Mouse (Mus musculus) kidney, postnatal 36 days (tissue): ENCODE results near the gene Sipa1l3.

Source experiments
- DNase-seq, 2 experiments: peaks; one replicate each; pipeline ENCODE4 v3.0.0; 2021 to 2022; ENCODE audit warnings: mixed read lengths in 2 of 2

The Sipa1l3 gene

GRCm38 (mm10) chr7:29301127-29301566, 217.3 kb downstream of the Sipa1l3 start:
- peak; percentile 59 to 84 for DNase-seq

GRCm38 (mm10) chr7:29296998-29297397, 221.4 kb downstream of the Sipa1l3 start:
- DNase-seq, result peak; percentile 78 to 81

- no peak for DNase-seq
Observed at GRCm38 (mm10) chr7:29295861-29296647, 222.4 kb downstream of the Sipa1l3 start.

- no peak for DNase-seq
Observed at GRCm38 (mm10) chr7:29294111-29294761, 224.2 kb downstream of the Sipa1l3 start.

GRCm38 (mm10) chr7:29293131-29294065, 225.0 kb downstream of the Sipa1l3 start:
- peak; percentile 47 to 49 for DNase-seq

- DNase-seq, result peak in 1 of 2 experiments; percentile 29
Observed at GRCm38 (mm10) chr7:29292458-29293098, 225.9 kb downstream of the Sipa1l3 start.

GRCm38 (mm10) chr7:29291616-29292457, 226.6 kb downstream of the Sipa1l3 start:
- peak; percentile 35 to 54 for DNase-seq

GRCm38 (mm10) chr7:29290691-29291485, 227.6 kb downstream of the Sipa1l3 start:
- no peak for DNase-seq

GRCm38 (mm10) chr7:29289856-29290255, 228.6 kb downstream of the Sipa1l3 start:
- DNase-seq, result no peak

GRCm38 (mm10) chr7:29288942-29289638, 229.4 kb downstream of the Sipa1l3 start, which contains the start of gene Ppp1r14a:
TSS of gene Ppp1r14a (plus strand) at chr7:29289308.
- DNase-seq, result peak; percentile 60 to 86

GRCm38 (mm10) chr7:29288079-29288478, 230.4 kb downstream of the Sipa1l3 start:
- DNase-seq, result no peak

- no peak for DNase-seq
Observed at GRCm38 (mm10) chr7:29287481-29287880, 231.0 kb downstream of the Sipa1l3 start.

- DNase-seq, result no peak
Observed at GRCm38 (mm10) chr7:29284523-29284922, 233.9 kb downstream of the Sipa1l3 start.

GRCm38 (mm10) chr7:29283876-29284275, 234.6 kb downstream of the Sipa1l3 start:
- DNase-seq, result no peak

- DNase-seq, result no peak
Observed at GRCm38 (mm10) chr7:29282074-29282554, 236.3 kb downstream of the Sipa1l3 start.

- DNase-seq, result peak; percentile 93 to 96
Observed at GRCm38 (mm10) chr7:29281201-29282073, 237.0 kb downstream of the Sipa1l3 start, which contains the start of gene Spint2. TSS of gene Spint2 (minus strand) at chr7:29281912.

- DNase-seq, result no peak
Observed at GRCm38 (mm10) chr7:29280801-29281200, 237.6 kb downstream of the Sipa1l3 start.

GRCm38 (mm10) chr7:29279924-29280323, 238.5 kb downstream of the Sipa1l3 start:
- DNase-seq, result no peak
